Mouse (Mus musculus): ENCODE data around the gene Chst12.

The Chst12 gene

DNA sequence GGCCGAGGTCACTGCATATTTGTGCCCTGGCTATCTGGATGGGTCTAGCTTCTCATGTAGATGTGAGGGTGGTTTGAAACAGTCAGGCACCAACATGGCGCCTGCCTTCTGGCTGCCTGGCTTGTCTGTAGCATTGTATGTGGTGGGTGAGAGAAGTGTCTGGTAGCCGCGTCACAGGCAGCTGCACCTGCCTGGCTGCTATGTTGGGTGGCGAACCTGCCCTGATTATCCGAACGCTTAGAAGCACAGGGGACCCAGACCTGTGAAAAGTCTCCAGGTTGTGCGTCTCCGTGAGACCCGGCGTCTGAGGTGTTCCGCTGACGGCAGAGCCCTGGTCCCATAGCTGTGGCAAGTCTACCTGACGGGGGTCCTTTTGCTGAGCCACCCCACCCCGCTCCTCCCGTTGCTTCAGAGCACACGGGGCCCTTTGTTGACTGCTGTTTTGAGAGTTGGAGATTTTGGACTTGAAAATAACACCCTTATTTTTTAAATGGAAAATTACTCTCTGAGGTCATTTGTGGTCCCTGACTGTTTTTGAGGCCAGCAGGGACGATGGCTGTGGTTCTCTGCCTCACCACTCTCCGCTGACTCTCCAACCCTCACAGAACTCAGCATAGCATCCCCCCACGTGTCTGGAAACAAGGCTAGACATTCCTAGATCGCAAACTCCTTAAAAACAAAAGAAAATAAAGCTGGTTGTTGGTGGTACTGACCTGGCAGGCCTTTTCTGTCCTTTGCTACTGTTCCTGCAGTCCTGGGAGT, 12.0 kb downstream of the Chst12 start:
- no peak for DNase-seq (ENCODE audit: low spot score in 2 of 2)

- DNase-seq (ENCODE audit: low spot score in 2 of 2), result no peak
Observed at GRCm38 (mm10) chr5:140517921-140518230, 12.5 kb downstream of the Chst12 start.

GRCm38 (mm10) chr5:140521196-140521595, 15.8 kb downstream of the Chst12 start:
- no peak for DNase-seq (ENCODE audit: low spot score in 2 of 2)

DNA sequence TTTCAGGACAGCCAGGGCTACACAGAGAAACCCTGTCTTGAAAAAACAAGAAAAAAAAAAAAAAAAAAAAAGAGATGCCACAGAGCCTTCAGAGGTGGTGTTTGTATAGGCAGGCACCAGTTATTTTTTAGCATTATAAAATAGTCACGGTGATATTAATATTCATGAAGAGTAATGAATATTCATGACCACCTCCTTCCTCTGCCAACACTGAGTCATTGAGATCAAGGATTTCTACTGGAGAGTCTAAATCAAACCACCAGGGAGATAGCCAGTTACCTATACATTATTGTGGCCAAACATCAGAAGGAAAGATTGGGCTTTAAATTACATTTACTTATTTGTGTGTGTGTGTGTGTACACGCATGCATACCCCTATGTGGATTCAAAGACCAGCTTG, 21.4 kb downstream of the Chst12 start:
- no peak for DNase-seq (ENCODE audit: low spot score in 2 of 2)

GRCm38 (mm10) chr5:140538111-140538683, 32.8 kb downstream of the Chst12 start:
- no peak for DNase-seq (ENCODE audit: low spot score in 2 of 2)

DNA sequence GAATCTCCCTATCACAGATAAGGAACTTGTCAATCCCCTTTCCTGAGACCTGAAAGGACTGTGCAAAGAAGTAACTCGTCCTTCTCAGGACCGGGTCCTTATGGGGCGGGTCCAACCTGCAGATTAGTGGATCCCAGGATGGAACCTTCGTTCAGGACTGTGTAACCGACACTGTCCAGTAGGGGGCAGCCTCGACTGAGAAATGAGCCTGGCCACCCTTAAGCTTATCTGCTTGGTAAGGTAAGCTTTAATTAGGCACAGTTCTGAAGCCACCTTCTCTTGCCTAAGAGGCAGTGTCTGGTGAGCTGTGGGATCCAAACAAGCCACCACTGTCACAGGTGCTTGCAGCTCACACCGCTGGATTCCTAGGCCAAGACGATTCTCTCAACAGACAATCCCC, 34.8 kb downstream of the Chst12 start:
- DNase-seq (ENCODE audit: low spot score in 2 of 2), result peak; percentile 48 to 80

DNA sequence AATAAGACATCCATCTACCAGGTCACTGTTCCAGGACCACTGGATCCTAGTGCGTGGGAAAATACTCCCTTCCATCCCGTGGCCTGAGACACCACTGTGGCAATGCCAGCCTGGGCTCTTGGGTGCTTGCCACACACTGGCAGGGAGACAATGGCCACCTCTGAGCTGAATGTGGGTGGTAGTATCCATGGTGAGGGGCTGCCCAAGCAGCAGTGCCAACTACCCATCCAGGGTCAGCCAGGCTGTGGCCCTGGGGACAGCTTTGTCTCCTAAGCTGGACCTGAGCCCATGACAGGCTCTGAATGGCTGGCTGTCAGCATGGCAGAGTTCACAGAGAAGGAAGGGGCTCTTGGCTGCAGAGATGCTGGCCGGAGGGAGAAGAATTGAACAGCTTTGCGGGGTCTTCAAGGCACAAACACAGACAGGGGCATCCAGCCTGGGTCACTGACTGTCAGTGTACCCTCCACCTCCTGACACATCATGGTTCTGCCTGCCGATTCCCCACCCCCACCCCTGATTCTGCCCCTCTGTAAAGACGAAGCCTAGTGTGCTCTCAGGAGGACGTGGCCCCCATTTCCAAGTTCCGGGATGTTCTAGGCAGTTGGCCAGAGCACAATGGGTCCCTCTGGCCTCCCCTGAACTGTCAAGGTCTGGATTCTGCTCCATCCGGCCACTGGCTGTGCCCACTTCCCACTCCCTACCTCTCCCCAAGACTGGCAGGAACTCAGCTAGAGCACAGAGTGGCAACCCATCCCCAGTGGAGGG, 37.6 kb downstream of the Chst12 start:
- peak; percentile 56 to 68 for DNase-seq (ENCODE audit: low spot score in 2 of 2)

DNA sequence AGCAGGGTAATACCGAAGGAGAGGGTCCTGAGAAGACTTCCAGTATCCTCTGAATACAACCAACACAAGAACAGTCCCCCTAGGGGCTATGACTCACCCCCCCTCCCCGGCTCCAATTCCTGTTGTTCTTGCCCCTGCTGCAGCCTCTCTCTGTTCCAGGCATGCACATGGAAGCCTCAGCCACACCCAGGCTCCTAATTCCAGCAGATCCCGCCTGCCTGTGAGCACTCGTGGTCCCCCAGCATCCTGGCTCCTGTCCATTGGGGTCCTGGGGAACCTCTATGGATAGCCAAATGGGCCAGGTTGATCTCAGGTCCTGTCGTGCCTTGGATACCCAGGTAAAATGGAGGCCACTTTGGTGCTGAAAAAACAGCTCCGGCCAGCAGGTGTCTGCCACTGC, 40.3 kb downstream of the Chst12 start:
- no peak for DNase-seq (ENCODE audit: low spot score in 2 of 2)

GRCm38 (mm10) chr5:140546332-140546731, 41.0 kb downstream of the Chst12 start:
- DNase-seq (ENCODE audit: low spot score in 2 of 2), result no peak

- peak in 1 of 2 experiments; percentile 58 for DNase-seq (ENCODE audit: low spot score in 2 of 2)
Observed at GRCm38 (mm10) chr5:140549306-140550047, 44.1 kb downstream of the Chst12 start.

GRCm38 (mm10) chr5:140553719-140554118, 48.4 kb downstream of the Chst12 start:
- no peak for DNase-seq (ENCODE audit: low spot score in 2 of 2)

DNA sequence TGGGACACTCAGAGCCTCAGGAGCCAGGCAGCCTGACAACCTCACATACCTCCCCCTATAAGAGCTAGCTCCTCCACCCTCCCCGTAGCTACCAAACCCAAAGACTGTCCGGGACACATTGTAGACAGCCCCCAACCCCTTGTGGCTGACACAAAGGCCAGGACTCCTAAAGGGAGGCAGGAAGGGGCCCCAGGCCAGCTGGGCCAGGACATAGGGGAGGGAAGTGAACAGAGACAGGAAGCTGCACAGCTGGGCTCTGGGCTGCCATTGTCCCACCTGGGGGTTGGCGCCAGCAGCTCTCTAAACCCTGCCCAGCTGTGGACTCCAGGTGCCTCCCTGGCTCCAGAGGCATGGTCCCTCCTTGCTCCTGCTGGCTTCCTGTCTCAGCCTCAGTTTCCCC, 51.5 kb downstream of the Chst12 start:
- DNase-seq (ENCODE audit: low spot score in 2 of 2), result no peak

DNA sequence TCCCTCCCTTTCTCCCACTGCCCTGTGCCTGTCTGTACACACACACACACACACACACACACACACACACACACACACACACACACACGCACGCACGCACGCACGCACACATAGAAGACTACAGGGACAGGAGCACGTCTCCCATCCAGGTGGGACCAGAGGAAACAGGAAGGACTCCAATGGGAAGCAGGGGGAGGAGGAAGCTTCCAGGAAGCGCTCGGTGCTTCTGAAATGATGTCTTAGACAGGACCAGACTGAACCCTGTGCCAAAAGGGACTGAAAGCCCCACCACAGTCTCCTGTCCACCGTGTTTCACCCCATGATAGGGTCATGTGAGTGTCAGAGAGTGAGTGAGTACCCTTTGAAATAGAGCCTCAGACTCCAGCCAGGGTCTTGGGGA, 57.3 kb downstream of the Chst12 start:
- no peak for DNase-seq (ENCODE audit: low spot score in 2 of 2)

GRCm38 (mm10) chr5:140564896-140565295, 59.5 kb downstream of the Chst12 start, which contains the start of gene Grifin:
TSS of gene Grifin (minus strand) at chr5:140565071.
- DNase-seq (ENCODE audit: low spot score in 2 of 2), result no peak

DNA sequence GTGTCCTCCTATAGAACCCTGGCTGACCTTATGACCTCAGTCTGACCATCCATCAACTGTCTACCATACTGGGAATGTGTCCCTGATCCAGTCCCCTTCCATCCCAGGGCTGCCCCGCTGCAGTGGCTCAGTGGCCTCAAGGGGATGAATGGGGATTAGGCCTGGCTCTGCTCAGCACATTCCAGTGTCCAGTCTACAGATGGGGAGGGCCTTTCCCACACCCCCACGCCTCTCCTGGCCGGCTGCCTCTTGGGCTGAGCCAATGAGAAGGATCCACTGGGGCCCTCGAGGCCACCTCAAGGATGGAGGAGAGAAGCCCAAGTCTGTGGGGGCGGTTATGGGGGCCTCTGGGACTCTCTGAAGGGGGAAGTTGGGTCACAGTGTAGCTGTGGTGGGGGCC, 60.1 kb downstream of the Chst12 start:
- peak; percentile 35 to 47 for DNase-seq (ENCODE audit: low spot score in 2 of 2)

GRCm38 (mm10) chr5:140565856-140566255, 60.5 kb downstream of the Chst12 start:
- DNase-seq (ENCODE audit: low spot score in 2 of 2), result peak; percentile 12 to 35

DNA sequence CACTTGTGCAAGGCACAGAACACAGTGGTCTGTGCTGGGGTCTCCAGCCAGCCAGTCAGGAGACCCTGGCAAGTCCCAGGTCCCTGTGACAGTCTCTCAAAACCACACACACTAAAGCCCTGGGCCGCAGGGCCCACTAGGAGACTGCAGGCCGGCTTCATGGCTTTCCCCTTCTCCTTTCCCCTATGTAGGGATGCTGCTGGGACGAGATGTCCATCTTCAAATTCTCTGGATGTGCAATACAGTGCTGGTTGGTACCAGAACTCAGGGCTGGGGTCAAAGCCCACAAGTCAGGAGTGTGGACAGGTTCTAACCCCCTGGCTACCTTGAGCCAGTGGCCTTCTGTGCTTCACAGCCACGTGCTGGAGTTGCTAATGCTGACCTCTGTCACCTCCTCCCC, 60.9 kb downstream of the Chst12 start:
- no peak for DNase-seq (ENCODE audit: low spot score in 2 of 2)

DNA sequence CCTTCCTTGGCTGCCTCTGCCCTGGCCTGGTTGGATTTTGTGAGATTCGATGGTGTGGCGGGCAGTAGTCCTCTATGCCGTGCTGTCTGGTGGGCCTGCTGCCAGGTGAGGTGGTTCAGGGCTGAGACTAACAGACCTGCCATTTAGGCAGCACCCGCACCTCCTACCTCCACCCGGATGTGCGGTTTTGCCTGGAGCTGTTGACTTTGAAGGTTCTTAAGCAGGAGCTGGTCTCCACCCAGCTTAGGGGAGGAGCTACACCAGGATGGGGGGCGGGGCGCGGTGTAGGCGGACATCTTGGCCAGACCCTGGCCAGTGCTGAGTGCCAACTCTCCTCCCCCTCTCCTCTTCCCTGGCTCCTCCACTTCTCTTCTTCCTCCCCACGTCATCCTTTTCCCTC, 62.0 kb downstream of the Chst12 start:
- DNase-seq (ENCODE audit: low spot score in 2 of 2), result peak; percentile 12 to 23

DNA sequence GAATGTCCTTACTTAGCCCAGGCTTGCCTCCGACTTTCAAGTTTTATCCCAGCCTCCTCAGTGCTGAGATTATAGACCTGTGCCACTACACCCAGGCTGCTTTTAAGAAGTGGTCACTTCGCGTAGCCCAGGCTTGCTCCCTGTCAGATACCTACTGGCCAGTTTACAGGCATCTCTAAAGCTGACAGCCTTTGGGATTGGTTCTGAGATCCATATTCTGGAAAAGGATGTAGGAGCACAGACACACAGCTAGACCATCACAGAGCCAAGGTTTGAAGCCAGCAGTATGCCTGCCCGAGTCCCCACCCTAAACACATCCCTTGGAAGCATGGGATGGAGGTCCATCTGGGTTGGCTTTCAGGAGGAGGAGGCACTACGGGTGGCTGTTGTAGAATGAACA, 62.4 kb downstream of the Chst12 start:
- no peak for DNase-seq (ENCODE audit: low spot score in 2 of 2)

DNA sequence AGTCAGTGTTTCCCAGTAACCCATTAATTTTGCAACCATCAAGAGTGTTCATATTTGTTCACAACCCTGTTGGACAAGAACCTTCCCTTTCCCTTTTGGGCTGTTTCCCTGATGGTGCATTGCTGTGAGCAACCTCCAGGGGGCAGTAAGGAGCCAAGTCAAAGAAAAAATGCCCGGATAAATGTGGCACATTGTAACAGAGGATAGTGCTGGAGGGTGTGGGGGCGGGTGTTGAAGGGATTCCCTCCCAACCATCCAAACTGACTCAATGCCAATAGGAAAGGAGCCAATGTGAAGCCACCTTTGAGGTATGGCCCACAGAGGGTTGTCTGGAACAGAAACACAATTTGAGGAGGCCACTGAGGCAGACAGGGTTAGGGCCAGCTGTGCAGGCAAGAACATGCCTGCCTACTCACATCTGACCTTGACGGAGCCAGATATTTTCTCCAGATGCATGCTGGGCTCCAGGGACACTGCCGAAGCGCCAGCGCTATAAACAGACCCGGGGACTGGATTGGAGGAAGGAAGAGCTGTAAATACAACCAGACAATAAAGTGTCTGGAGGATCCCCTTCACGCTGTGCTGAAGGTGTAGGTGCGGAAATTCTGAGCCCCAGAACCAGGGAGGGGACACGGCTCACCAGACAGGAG, 63.1 kb downstream of the Chst12 start:
- peak; percentile 24 to 45 for DNase-seq (ENCODE audit: low spot score in 2 of 2)

DNA sequence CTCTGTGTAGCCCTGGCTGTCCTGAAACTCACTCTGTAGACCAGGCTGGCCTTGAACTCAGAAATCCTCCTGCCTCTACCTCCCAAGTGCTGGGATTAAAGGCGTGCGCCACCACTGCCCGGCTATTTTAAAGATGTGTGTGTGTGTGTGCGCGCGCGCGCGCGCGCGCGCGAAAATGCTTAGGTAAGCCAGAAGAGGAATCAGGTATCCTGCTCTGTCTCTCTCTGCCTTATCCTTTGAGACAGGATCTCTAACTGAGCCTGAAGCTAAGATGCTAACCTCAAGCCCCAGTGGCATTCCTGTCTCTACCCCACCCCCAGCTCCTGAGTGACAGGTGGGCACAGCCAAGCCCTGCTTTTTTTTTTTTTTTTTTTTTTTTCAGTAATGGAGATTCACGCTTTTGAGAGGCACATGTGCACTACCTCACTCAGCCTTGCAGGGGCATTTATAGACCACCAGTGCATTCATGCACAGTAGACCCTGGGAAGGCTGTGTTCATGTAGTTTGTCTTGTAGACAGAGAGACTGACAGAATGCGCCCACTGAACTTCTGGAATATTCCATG, 63.8 kb downstream of the Chst12 start:
- DNase-seq (ENCODE audit: low spot score in 2 of 2), result no peak

Measured in frontal cortex, postnatal 14 days (tissue).